Mouse (Mus musculus) bone marrow, adult 2 months (tissue): ENCODE results near the gene Kynu.

Experiments
- CTCF ChIP-seq: fragments of 200-500 bp; IDR thresholded peaks from 2 replicates; pipeline ENCODE4 v1.5.1; 2011; ENCODE audit warnings: low read length, control low read depth; ENCODE audit not compliant: control insufficient read depth, insufficient read depth
- POLR2A ChIP-seq: fragments of 200-500 bp; IDR thresholded peaks from 2 replicates; pipeline ENCODE4 v1.6.1; 2011; ENCODE audit warnings: low read depth, mild to moderate bottlenecking, control low read depth, low read length, borderline replicate concordance; ENCODE audit not compliant: control insufficient read depth

- TF ChIP-seq CTCF (peak; percentile 43; the same call in 1 of the 2 replicates), POLR2A (no peak)
These were observed 167.4 kb downstream of the Kynu start for GRCm38 (mm10) chr2:43722446-43723103.
